Mouse (Mus musculus) brown adipose tissue, adult 24 weeks (tissue): ENCODE data around the gene Prodh2. TPM values are rescaled to one million over a fixed set of nuclear protein-coding genes. Genes with fewer than 3 reads are reported as not detected.
"Not testable (repeated sequence)": the region's sequence is repeated elsewhere in the genome, so short reads cannot be mapped to it uniquely, and the experiment has no call there.

Experiments used
- H3K27ac ChIP-seq: fragments of 200-500 bp; replicated peaks from 2 replicates; pipeline ENCODE4 v1.5.1; 2012; ENCODE audit warnings: low read depth, mild to moderate bottlenecking, low read length
- H3K4me1 ChIP-seq: fragments of 200-500 bp; 2 replicates; pipeline ENCODE4 v1.6.1; 2012; ENCODE audit warnings: low read length, mixed read lengths; ENCODE audit not compliant: control insufficient read depth, insufficient read depth, insufficient read length
- H3K4me3 ChIP-seq: fragments of 200-500 bp; 2 replicates; pipeline ENCODE4 v1.5.1; 2012; ENCODE audit warnings: low read depth, mild to moderate bottlenecking, low read length, moderate library complexity; ENCODE audit not compliant: insufficient read depth
- polyA plus RNA-seq: library from polyadenylated mRNA; stranded (reverse); fragments of >200 nt; gene quantifications from 2 replicates; pipeline ENCODE4 v1.2.4, GENCODE M21; 2012; ENCODE audit not compliant: missing spikeins, insufficient read depth, insufficient read length

The Prodh2 gene
- polyA plus RNA-seq, 1 experiment = not detected

DNA sequence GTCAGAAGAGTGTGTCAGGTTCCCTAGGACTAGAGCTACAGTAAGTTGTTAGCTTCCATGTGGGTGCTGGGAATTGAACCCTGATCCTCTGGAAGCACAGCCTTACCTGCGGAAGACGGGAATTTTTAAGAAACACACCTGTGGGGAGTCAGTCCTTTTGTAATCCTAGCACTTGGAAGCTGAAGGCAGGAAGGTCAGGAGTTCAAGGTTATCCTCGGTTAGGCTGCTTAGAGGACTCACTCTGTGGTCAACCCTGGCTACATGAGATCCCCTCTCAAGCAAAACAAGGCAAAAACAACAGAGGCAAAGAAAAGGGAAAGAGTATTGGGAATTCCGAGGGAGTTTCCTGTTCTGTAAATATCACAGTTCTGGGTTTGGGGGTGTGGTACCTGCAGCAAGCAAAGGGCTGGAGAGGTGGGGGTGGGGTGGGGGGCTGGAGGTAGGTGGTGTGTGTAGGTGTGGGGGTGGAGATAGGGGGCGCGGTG lies 28.6 kb upstream of the Prodh2 start:
- Histone ChIP-seq H3K27ac (no peak overlapping the region), H3K4me3 (no peak overlapping the region), H3K4me1 (no peaks in the 10 kb centered on the region)

DNA sequence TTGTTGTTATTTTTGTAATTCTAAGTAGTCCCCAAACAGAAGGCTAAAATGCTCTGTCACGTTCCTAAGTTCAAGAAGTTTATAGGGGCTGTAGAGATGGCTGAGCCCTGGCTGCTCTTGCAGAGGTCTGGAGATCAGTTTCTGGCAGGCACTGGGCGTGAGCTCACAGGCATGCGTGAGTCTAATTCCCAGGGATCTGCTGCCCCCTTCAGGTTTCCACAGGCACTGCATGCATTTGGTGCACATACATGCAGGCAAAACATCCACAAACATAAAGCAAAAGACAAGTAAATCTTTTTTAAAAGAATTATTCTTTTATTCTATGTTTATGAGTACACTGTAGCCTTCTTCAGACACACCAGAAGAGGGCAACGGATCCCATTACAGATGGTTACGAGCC lies 21.0 kb upstream of the Prodh2 start:
- no peak overlapping the region for H3K4me3 ChIP-seq
- no peak overlapping the region for H3K27ac ChIP-seq
- no peaks in the 10 kb centered on the region for H3K4me1 ChIP-seq

DNA sequence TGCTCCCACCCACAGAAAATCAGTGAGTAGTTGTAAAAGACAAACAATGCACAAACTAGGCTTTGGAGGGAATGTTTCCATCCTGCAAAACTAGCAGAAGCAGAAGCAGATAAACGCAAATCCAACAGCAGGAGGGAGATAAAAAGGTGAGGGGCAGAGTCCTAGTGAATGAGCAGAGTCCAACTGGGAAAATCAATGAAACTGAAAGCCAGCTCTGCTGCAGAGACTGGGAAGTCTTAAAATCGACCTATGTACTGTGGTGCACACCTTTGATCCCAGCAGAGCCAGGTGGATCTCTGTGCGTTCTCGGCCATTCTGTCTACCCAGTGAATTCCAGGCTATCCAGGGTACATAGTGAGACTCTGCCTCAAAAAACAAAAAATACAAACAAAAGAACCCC lies 18.4 kb upstream of the Prodh2 start:
- Histone ChIP-seq H3K4me1 (no peaks in the 10 kb centered on the region), H3K4me3 (no peak overlapping the region), H3K27ac (no peak overlapping the region)

DNA sequence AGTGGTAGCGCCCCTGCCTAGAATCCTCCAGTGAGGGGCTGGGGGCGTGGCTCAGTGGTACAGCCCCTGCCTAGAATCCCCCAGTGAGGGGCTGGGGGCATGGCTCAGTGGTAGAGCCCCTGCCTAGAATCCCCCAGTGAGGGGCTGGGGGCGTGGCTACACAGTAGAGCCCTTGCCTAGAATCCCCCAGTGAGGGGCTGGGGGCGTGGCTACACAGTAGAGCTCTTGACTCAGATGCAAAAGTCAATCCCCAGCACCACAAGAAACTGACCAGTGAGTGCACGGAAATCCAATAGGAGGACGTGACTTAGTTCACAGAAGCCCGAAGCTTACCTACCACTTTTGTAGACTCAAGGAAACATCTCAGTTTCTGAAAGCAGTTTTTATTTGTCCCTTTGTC lies 17.3 kb upstream of the Prodh2 start:
- not testable (repeated sequence) for H3K4me3 ChIP-seq, H3K4me1 ChIP-seq, H3K27ac ChIP-seq

DNA sequence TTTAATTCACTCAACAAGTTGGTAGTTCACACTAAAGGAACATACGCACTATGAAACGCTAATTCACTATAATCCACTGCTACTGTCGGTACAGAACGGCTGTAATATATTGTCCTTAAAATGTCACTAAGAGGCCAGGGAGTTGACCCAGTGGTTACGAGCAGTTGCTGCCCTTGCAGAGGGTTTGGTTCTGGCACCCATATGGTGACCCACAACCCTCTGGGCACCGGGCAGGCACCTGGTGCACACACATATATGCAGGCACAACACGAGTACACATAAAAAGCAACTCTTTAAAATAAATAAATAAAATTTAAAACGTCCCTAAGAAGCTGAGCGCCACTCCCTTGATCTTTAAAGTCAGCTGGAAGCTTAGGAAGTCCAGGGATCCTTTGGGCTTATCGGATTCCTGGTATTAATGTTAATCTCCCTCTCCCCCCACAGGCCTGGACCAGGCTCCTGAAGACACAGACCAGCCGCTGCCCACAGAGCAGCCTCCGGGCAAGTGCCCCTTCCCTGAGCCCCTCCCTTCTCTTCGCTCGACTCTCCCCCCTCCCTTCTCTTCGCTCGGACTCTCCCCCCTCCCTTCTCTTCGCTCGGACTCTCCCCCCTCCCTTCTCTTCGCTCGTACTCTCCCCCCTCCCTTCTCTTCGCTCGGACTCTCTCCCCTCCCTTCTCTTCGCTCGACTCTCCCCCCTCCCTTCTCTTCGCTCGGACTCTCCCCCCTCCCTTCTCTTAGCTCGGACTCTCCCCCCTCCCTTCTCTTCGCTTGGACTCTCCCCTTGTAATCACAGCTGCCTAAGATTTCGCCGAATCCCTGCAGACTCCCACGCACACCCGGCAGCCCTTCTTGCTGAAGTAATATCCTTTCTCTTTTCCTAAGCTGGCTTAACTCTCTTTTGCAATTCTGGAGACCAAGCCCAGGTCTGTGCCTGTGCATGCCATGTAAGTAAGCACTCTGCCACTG lies 15.7 kb upstream of the Prodh2 start:
- H3K4me1 ChIP-seq = no peaks in the 10 kb centered on the region
- no peak overlapping the region for H3K27ac ChIP-seq
- no peak overlapping the region for H3K4me3 ChIP-seq

DNA sequence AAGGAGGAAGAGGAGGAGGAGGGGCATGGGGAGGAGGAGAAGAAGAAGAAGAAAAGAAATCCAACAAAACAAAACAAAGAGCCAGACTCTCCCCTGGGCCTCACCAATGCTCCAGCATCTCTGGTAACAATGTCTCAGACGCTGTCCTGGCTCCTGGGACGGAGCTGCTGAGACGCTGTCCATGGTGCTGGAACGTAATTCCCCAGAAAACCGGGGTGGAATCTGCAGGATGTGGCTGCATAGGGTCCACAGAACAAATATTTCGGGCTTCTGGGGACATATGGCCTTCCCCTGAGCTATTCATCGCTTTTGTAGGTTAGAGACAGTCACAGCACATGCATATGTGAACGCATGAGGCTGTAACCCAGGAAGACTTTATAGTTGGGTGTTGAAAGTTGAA lies 9.2 kb upstream of the Prodh2 start:
- no peak overlapping the region for H3K4me3 ChIP-seq
- H3K27ac ChIP-seq = no peak overlapping the region
- no peaks in the 10 kb centered on the region for H3K4me1 ChIP-seq

DNA sequence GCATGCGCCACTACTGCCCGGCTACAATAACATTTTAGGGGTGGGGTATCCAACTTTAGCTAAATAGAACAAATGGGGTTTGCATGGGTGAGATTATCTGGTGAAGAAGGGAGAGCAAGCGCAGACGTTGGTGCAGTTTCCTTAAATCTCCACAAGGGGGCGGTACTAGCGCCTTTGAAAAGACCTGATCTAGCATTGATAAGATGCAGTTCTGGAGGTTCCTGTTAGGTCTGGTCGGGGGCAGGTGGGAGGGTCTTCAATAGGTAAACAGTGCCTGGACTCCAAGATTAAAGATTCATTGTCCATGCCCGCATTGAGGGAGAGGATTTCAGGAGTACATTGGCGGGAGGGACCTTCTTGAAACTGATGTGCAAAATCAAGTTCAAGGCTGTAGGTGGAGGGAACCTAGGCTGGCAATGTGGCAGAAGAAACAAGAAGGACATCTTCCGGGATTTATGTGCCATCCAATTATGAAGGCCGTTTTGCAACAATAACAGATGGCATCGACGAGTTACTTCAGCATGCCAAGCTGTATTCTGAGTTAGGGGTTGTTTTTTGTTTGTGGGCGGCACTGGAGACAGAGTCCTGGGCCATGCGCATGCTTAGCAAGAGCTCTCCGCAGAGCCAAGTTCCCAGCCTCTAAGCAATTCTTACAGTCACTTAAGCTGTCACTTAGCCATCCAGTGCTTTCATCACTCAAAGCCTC lies 3.0 kb upstream of the Prodh2 start:
- no peaks in the 10 kb centered on the region for H3K4me1 ChIP-seq
- no peak overlapping the region for H3K4me3 ChIP-seq
- no peak overlapping the region for H3K27ac ChIP-seq

DNA sequence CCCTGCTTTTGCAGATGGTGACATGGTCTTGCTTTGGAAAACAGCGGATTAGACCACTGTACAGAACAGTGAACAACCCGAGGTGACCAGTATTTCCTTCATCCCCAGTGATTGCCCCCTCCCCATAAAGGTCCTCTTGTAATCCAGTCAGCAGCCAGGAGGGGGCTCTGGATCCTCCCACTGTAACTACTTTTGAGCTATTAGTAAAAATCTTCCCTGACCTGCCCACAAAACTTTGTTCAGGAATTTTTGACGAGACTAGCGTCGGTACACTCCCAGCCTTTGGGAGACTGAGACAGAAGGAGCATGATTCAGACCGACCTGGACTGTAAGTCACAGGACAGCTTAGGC lies 2.5 kb upstream of the Prodh2 start:
- H3K4me1 ChIP-seq = no peaks in the 10 kb centered on the region
- no peak overlapping the region for H3K4me3 ChIP-seq
- H3K27ac ChIP-seq = no peak overlapping the region

DNA sequence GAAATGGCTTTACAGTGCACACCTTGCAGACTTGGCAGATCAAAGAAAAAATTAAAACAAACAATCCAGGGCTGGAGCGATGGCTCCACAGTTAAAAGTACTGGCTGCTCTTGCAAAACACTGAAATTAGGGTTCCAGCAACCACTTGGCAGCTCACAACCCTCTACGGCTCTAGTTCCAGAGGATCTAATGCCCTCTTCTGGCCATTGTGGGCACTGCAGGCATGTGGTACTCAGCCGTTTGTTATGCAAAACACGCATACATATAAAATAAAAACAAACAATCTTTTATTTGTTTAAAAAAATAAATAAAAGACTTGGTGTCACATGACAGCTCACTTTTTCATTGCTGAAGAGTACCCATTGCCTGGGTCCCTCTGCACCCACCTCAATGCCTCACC lies 657 bp upstream of the Prodh2 start:
- H3K27ac ChIP-seq = no peak overlapping the region
- H3K4me1 ChIP-seq = no peaks in the 10 kb centered on the region
- no peak overlapping the region for H3K4me3 ChIP-seq

DNA sequence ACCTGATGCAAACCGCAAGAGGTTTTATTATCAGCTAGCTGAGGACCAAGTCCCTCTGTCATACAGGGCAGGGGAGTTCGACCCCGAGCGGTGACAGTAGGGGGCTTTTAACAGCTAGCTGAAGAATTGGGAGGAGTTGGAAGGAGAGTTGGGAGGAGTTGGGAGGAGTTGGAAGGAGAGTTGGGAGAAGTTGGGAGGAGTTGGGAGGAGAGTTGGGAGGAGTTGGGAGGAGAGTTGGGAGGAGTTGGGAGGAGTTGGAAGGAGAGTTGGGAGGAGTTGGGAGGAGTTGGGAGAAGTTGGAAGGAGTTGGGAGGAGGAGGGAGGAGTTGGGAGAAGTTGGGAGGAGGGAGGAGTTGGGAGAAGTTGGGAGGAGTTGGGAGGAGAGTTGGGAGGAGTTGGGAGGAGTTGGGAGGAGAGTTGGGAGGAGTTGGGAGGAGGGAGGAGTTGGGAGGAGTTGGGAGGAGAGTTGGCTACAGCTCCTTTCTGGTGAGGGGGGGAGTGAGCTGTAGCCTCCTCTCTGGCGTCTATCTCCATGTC lies 2.2 kb downstream of the Prodh2 start:
- not testable (repeated sequence) for H3K27ac ChIP-seq, H3K4me3 ChIP-seq

DNA sequence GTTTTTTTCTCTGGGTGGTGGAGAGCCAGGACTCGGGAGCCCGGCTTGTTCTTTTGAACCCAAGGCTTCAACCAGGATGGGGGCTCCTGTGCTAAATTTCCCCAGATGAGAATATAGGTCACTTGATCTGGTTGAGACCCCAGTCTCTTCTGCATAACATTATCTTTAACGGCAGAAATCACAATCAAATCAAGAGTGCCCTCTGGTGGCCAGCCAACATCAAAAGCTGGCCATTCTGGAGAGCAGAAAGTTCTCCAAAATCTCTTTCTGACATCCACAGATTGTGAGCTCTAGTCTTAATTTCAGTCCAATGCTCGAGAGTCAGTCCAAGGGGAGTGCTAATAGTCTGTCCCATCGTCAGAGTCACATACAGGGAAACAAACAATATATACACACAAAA lies 7.7 kb downstream of the Prodh2 start:
- H3K4me1 ChIP-seq, H3K27ac ChIP-seq, H3K4me3 ChIP-seq: not testable (repeated sequence)

More for the DNA sequence above, 2.2 kb downstream of the Prodh2 start:
- not testable (repeated sequence) for H3K4me1 ChIP-seq

DNA sequence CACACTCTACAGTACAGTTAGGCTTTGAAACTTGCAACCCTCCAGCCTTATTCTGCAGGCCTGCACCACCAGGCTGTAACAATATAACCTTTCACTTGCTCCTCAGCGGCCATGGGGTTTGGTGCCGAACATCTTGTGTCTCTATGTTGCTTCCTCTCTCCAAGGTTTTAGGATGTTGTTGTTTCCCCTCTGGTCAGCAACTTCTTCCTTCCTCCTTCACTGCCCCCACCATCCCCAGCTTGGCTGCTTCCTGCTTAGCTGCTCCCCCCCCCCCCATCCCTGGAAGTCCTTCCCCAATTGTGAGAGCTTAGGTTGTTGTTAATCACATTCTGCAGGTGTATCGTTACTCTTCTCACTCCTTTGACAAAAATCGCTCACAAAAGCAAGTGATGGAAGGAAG lies 14.6 kb downstream of the Prodh2 start:
- Histone ChIP-seq H3K4me3 (no peak overlapping the region), H3K4me1 (no peaks in the 10 kb centered on the region), H3K27ac (no peak overlapping the region)

DNA sequence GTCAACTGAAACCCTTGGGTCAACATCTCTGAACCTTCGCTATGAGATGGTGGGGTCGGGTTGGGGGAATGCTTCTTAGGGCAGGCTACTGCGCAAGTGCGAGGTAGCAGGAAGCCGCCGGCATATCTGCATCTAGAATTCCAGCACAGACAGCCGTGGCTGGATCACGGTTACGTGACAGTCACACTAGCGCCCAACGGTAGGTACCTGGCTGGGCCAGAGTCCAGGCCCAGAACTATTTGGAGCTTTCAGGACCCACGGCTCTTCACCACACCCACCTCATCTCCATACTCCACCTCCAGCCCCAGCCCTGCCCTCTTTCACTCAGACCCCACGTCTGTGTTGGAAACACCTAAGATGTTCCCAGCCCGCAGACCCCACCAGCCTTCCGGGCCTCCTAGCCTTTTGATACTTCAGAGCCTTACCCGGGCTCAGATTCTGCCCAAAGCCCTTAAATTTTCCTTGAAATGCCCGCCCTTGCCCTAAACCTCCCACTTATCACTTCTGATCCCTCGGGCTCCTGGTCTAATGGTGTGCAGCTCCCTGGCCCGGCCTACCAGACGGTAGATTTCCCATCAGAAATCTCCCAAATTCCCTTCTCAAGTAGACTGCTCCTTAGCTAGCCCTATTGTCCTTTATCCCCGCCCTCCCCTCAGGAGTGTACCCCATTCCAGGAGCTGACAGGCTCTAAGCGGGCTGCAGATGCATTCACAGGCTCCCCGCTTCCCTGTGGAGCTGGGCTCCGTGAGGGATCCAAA lies 21.8 kb downstream of the Prodh2 start:
- Histone ChIP-seq H3K27ac (no peak overlapping the region), H3K4me1 (no peaks in the 10 kb centered on the region), H3K4me3 (no peak overlapping the region)

DNA sequence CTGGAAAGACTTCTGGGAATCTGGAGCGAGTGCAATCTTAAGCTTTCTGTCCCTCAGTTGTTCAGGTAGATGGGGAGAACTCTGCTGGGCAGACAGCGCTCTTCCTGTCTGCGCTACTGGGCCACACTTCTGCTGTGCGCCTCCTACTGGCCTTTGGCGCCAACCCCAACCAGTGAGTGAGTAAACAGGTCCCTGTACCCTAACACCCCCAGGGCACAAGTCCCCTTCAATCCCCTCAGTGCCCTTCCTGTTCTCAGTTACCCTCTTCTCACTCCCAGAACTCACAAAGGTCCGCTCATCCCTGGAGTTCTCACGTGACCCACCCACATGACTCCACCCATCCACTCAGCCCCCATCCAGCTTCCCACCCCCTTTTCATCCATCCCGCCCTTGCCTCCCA lies 24.9 kb downstream of the Prodh2 start:
- no peak overlapping the region for H3K27ac ChIP-seq
- no peaks in the 10 kb centered on the region for H3K4me1 ChIP-seq
- H3K4me3 ChIP-seq = no peak overlapping the region

DNA sequence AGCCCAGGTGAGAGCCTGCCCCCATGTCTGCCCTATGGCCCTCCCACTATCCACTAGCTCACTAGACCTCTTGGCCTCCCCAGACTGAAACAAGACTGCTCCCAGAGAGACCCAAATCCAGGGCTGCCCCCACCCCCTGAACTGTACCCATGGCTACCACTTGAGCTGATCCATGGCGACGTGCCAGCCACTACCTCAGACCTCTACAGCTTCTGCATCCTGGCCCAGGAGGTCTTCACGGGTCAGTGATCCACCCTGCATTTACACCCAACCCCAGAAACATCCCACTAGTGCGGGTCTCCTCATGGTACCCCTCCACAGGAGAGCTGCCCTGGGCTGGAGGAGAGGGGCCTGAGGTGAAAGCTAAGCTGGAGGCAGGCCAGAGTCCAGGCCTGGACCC lies 27.0 kb downstream of the Prodh2 start:
- Histone ChIP-seq H3K27ac (no peak overlapping the region), H3K4me3 (no peak overlapping the region), H3K4me1 (no peaks in the 10 kb centered on the region)
